Mouse (Mus musculus): ENCODE data around the gene Slc6a18. TPM values are rescaled to one million over a fixed set of nuclear protein-coding genes. Genes with fewer than 3 reads are reported as not detected.
"Not testable (repeated sequence)": the region's sequence is repeated elsewhere in the genome, so short reads cannot be mapped to it uniquely, and the experiment has no call there.

Slc6a18 gene
- polyA plus RNA-seq, 1 experiment from 2014 or later, result not detected

DNA sequence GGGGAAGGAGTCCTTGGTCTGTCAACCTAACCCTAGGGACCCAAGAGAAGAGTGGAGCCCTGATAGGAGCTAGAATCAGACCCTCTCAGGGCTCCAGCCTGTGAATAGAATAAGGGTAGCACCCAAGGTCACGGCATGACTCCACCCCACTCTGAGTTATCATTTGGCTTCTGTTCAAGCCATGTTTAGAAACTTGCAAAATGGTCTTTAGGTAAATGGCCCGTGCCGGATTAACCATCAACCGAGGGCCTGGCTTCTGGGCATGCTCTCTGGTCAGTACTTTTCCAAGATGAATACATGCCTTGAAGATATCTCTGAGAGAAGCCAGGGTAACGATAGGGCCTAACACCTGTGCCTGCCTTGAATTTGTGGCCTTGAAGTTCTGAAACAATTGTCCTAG is 33.4 kb upstream of the Slc6a18 start:
- 59% methylated on average over 5 of the region's 5 CpGs for WGBS
- Histone ChIP-seq H3K9ac (ENCODE audit: low read length) (no peak overlapping the region), H3K4me1 (ENCODE audit: control insufficient read depth, insufficient read depth, low read length) (no peaks in the 10 kb centered on the region), H3K36me3 (ENCODE audit: control insufficient read depth, insufficient read depth) (no peaks in the 10 kb centered on the region), H3K4me2 (ENCODE audit: low read depth, low read length) (no peak overlapping the region), H3K4me3 (ENCODE audit: low read length) (no peak overlapping the region), H3K27ac (ENCODE audit: low read length) (no peak overlapping the region), H3K9me3 (replicated peaks; ENCODE audit: control insufficient read depth, low read length) (peaks cover 3% of the 10 kb centered on the region; the same call in 1 of the 2 replicates), H3K27me3 (ENCODE audit: control insufficient read depth, insufficient read depth, low read length) (no peaks in the 10 kb centered on the region)
- ATAC-seq (replicated peaks; ENCODE audit: extremely low read depth, insufficient read depth, low FRiP score), result no peak

- 62% methylated on average over 6 of the region's 6 CpGs for WGBS
- no peaks in the 10 kb centered on the region for H3K27me3 ChIP-seq (ENCODE audit: control insufficient read depth, insufficient read depth, low read length)
- no peak for ATAC-seq (replicated peaks; ENCODE audit: extremely low read depth, insufficient read depth, low FRiP score)
- H3K36me3 ChIP-seq (ENCODE audit: control insufficient read depth, insufficient read depth), result no peaks in the 10 kb centered on the region
- no peak overlapping the region for H3K27ac ChIP-seq (ENCODE audit: low read length)
- H3K4me1 ChIP-seq (ENCODE audit: control insufficient read depth, insufficient read depth, low read length), result no peaks in the 10 kb centered on the region
- peaks cover 3% of the 10 kb centered on the region; the same call in 1 of the 2 replicates for H3K9me3 ChIP-seq (replicated peaks; ENCODE audit: control insufficient read depth, low read length)
- no peak overlapping the region for H3K4me2 ChIP-seq (ENCODE audit: low read depth, low read length)
- H3K9ac ChIP-seq (ENCODE audit: low read length), result no peak overlapping the region
- no peak overlapping the region for H3K4me3 ChIP-seq (ENCODE audit: low read length)
Observed at GRCm38 (mm10) chr13:73709491-73709890, 31.7 kb upstream of the Slc6a18 start.

- Histone ChIP-seq H3K9ac (ENCODE audit: low read length) (no peak within 1 kb of the TSS), H3K4me1 (ENCODE audit: control insufficient read depth, insufficient read depth, low read length) (no peaks in the 10 kb centered on the region), H3K9me3 (replicated peaks; ENCODE audit: control insufficient read depth, low read length) (peaks cover 3% of the 10 kb centered on the region; the same call in 1 of the 2 replicates), H3K4me2 (ENCODE audit: low read depth, low read length) (no peak within 1 kb of the TSS), H3K4me3 (ENCODE audit: low read length) (no peak within 1 kb of the TSS), H3K27ac (ENCODE audit: low read length) (peak within 1 kb of the TSS; percentile 69), H3K27me3 (ENCODE audit: control insufficient read depth, insufficient read depth, low read length) (no peaks in the 10 kb centered on the region), H3K36me3 (ENCODE audit: control insufficient read depth, insufficient read depth) (no peaks in the 10 kb centered on the region)
- 82% methylated on average over 7 of the region's 7 CpGs for WGBS
- no peak for ATAC-seq (replicated peaks; ENCODE audit: extremely low read depth, insufficient read depth, low FRiP score)
Observed at GRCm38 (mm10) chr13:73704694-73705325, 27.0 kb upstream of the Slc6a18 start, which contains the start of gene Slc6a19. TSS of gene Slc6a19 (minus strand) at chr13:73704865.

DNA sequence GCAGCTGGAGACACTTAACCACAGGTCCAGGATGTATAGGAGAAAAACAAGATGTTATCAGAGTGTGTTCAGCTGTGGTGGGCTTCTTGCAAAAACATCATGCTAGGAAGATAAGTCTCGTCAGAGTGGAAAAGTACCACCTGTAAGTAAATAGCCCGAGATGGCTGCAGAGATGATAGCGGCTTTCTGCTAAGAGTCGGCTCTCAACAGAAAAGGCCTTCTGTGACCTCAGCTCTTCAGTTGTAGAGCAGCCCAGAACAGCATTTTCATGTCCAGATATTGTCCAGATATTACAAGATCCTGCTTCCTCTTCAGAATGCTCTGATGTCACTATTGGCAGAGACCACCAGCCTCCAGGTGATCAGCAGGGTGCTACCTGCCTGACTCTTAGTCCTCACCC is 25.7 kb upstream of the Slc6a18 start:
- not testable (repeated sequence) for H3K27me3 ChIP-seq (ENCODE audit: control insufficient read depth, insufficient read depth, low read length); H3K36me3 ChIP-seq (ENCODE audit: control insufficient read depth, insufficient read depth); H3K9ac ChIP-seq (ENCODE audit: low read length); H3K4me3 ChIP-seq (ENCODE audit: low read length); H3K4me1 ChIP-seq (ENCODE audit: control insufficient read depth, insufficient read depth, low read length); H3K9me3 ChIP-seq (replicated peaks; ENCODE audit: control insufficient read depth, low read length); H3K4me2 ChIP-seq (ENCODE audit: low read depth, low read length)
- 44% methylated on average over 4 of the region's 4 CpGs for WGBS
- H3K27ac ChIP-seq (ENCODE audit: low read length), result peak overlapping the region; percentile 69
- ATAC-seq (replicated peaks; ENCODE audit: extremely low read depth, insufficient read depth, low FRiP score), result 0 out of 2 replicates have a peak, but pooled peaks have one; percentile 10

- 63% methylated on average over 4 of the region's 4 CpGs for WGBS
- ATAC-seq (replicated peaks; ENCODE audit: extremely low read depth, insufficient read depth, low FRiP score), result peak; percentile 66; the same call in 1 of the 2 replicates
- H3K27ac ChIP-seq (ENCODE audit: low read length), result peak overlapping the region; percentile 28; the same call in 1 of the 2 replicates
Observed at GRCm38 (mm10) chr13:73702776-73703175, 25.0 kb upstream of the Slc6a18 start.

DNA sequence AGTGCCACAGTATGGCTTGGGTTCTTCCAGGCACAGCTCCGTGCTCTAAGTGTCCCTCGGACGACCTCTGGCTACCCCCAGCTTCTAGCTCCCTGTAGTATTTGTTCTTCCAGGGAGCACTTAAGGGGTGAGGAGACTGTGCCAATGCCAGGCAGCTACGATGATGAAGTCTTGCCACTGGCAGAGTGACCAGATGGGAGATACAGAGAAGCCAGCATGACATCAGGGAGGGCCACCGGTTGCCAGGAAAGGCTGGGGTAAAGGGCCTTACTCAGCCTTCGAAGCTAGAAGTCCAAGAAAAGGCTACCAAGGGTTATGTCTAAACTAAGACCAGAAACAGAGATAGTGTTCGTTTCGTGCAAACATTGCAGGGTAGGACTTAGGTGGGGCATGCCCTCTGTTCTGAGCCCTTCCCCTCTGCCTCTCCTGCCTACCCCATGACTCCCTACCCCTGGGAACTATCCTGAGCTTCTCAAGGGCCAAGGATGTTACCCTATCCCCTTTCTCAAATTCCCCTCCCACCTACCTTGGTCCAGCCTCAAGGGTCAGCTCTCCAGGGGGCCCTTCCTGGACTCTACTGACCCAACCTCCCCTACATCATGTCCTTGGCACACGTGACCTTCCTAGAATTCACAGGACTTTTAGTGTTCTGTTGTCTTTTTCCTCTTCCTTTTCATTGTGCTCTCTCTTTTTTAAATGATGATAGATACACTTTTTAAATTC is 23.5 kb upstream of the Slc6a18 start:
- H3K4me3 ChIP-seq (ENCODE audit: low read length), result no peak overlapping the region
- H3K36me3 ChIP-seq (ENCODE audit: control insufficient read depth, insufficient read depth), result no peaks in the 10 kb centered on the region
- H3K4me2 ChIP-seq (ENCODE audit: low read depth, low read length), result no peak overlapping the region
- H3K9me3 ChIP-seq (replicated peaks; ENCODE audit: control insufficient read depth, low read length), result no peaks in the 10 kb centered on the region
- no peak overlapping the region for H3K9ac ChIP-seq (ENCODE audit: low read length)
- ATAC-seq (replicated peaks; ENCODE audit: extremely low read depth, insufficient read depth, low FRiP score), result no peak
- H3K27ac ChIP-seq (ENCODE audit: low read length), result no peak overlapping the region
- H3K27me3 ChIP-seq (ENCODE audit: control insufficient read depth, insufficient read depth, low read length), result no peaks in the 10 kb centered on the region
- 73% methylated on average over 9 of the region's 9 CpGs for WGBS
- no peaks in the 10 kb centered on the region for H3K4me1 ChIP-seq (ENCODE audit: control insufficient read depth, insufficient read depth, low read length)

More at GRCm38 (mm10) chr13:73702776-73703175, 25.0 kb upstream of the Slc6a18 start:
- Histone ChIP-seq H3K4me2 (ENCODE audit: low read depth, low read length) (no peak overlapping the region), H3K9ac (ENCODE audit: low read length) (no peak overlapping the region), H3K4me1 (ENCODE audit: control insufficient read depth, insufficient read depth, low read length) (no peaks in the 10 kb centered on the region), H3K9me3 (replicated peaks; ENCODE audit: control insufficient read depth, low read length) (peaks cover 3% of the 10 kb centered on the region; the same call in 1 of the 2 replicates), H3K36me3 (ENCODE audit: control insufficient read depth, insufficient read depth) (no peaks in the 10 kb centered on the region), H3K4me3 (ENCODE audit: low read length) (no peak overlapping the region), H3K27me3 (ENCODE audit: control insufficient read depth, insufficient read depth, low read length) (no peaks in the 10 kb centered on the region)

- Histone ChIP-seq H3K36me3 (ENCODE audit: control insufficient read depth, insufficient read depth) (no peaks in the 10 kb centered on the region), H3K9me3 (replicated peaks; ENCODE audit: control insufficient read depth, low read length) (no peaks in the 10 kb centered on the region), H3K4me1 (ENCODE audit: control insufficient read depth, insufficient read depth, low read length) (no peaks in the 10 kb centered on the region), H3K27me3 (ENCODE audit: control insufficient read depth, insufficient read depth, low read length) (no peaks in the 10 kb centered on the region), H3K4me3 (ENCODE audit: low read length) (no peak overlapping the region), H3K9ac (ENCODE audit: low read length) (no peak overlapping the region), H3K4me2 (ENCODE audit: low read depth, low read length) (no peak overlapping the region), H3K27ac (ENCODE audit: low read length) (no peak overlapping the region)
- 84% methylated on average over 12 of the region's 12 CpGs for WGBS
- no peak for ATAC-seq (replicated peaks; ENCODE audit: extremely low read depth, insufficient read depth, low FRiP score)
Observed at GRCm38 (mm10) chr13:73700554-73700953, 22.7 kb upstream of the Slc6a18 start.

DNA sequence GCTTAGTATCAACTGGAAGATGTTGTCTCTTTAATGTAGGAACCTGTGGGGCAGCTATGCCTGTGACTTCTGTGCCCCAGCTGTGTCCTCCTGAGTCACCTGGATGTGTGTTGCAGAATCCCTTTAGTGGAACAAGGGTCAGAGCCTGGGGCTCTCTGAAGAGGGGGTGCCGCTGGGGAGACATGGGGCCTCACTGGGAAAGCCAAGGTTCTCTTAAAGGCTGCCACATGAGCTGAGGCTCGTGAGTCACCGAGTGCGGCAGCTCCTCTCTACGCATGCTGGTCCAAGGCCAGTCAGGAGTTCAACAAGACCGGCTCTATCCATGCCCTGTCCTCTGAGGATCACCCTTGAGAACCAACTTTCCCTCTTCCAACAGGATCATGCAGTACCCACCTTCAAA is 21.9 kb upstream of the Slc6a18 start:
- WGBS, result 87% methylated on average over 6 of the region's 6 CpGs
- no peak overlapping the region for H3K9ac ChIP-seq (ENCODE audit: low read length)
- H3K27ac ChIP-seq (ENCODE audit: low read length), result no peak overlapping the region
- no peaks in the 10 kb centered on the region for H3K36me3 ChIP-seq (ENCODE audit: control insufficient read depth, insufficient read depth)
- no peak overlapping the region for H3K4me2 ChIP-seq (ENCODE audit: low read depth, low read length)
- no peaks in the 10 kb centered on the region for H3K9me3 ChIP-seq (replicated peaks; ENCODE audit: control insufficient read depth, low read length)
- no peak for ATAC-seq (replicated peaks; ENCODE audit: extremely low read depth, insufficient read depth, low FRiP score)
- no peaks in the 10 kb centered on the region for H3K27me3 ChIP-seq (ENCODE audit: control insufficient read depth, insufficient read depth, low read length)
- H3K4me1 ChIP-seq (ENCODE audit: control insufficient read depth, insufficient read depth, low read length), result no peaks in the 10 kb centered on the region
- no peak overlapping the region for H3K4me3 ChIP-seq (ENCODE audit: low read length)

GRCm38 (mm10) chr13:73696529-73696928 is 18.7 kb upstream of the Slc6a18 start:
- Histone ChIP-seq H3K9ac (ENCODE audit: low read length) (no peak overlapping the region), H3K9me3 (replicated peaks; ENCODE audit: control insufficient read depth, low read length) (no peaks in the 10 kb centered on the region), H3K36me3 (ENCODE audit: control insufficient read depth, insufficient read depth) (no peaks in the 10 kb centered on the region), H3K27me3 (ENCODE audit: control insufficient read depth, insufficient read depth, low read length) (no peaks in the 10 kb centered on the region), H3K4me3 (ENCODE audit: low read length) (no peak overlapping the region), H3K27ac (ENCODE audit: low read length) (no peak overlapping the region), H3K4me2 (ENCODE audit: low read depth, low read length) (no peak overlapping the region), H3K4me1 (ENCODE audit: control insufficient read depth, insufficient read depth, low read length) (no peaks in the 10 kb centered on the region)
- ATAC-seq (replicated peaks; ENCODE audit: extremely low read depth, insufficient read depth, low FRiP score), result no peak
- 42% methylated on average over 3 of the region's 3 CpGs for WGBS

Data from heart, embryonic 16.5 days (tissue).